Mouse (Mus musculus): ENCODE data around the gene Crybb1. TPM values are rescaled to one million over a fixed set of nuclear protein-coding genes. Genes with fewer than 3 reads are reported as not detected.

The Crybb1 gene
- total RNA-seq, 2 experiments from 2014 or later = not detected

GRCm38 (mm10) chr5:112296404-112297181, 41.0 kb downstream of the Crybb1 start:
- ATAC-seq (replicated peaks; ENCODE audit: low FRiP score, poor library complexity, severe bottlenecking) = no peak

- no peak for ATAC-seq (replicated peaks; ENCODE audit: low FRiP score, poor library complexity, severe bottlenecking)
Observed at GRCm38 (mm10) chr5:112297257-112297656, 41.6 kb downstream of the Crybb1 start.

GRCm38 (mm10) chr5:112298226-112298988, 42.8 kb downstream of the Crybb1 start:
- no peak for ATAC-seq (replicated peaks; ENCODE audit: low FRiP score, poor library complexity, severe bottlenecking)

GRCm38 (mm10) chr5:112299399-112299798, 43.8 kb downstream of the Crybb1 start:
- no peak for ATAC-seq (replicated peaks; ENCODE audit: low FRiP score, poor library complexity, severe bottlenecking)

GRCm38 (mm10) chr5:112300112-112300511, 44.5 kb downstream of the Crybb1 start:
- no peak for ATAC-seq (replicated peaks; ENCODE audit: low FRiP score, poor library complexity, severe bottlenecking)

- ATAC-seq (replicated peaks; ENCODE audit: low FRiP score, poor library complexity, severe bottlenecking) = no peak
Observed at GRCm38 (mm10) chr5:112300721-112301308, 45.2 kb downstream of the Crybb1 start.

- no peak for ATAC-seq (replicated peaks; ENCODE audit: low FRiP score, poor library complexity, severe bottlenecking)
Observed at GRCm38 (mm10) chr5:112301694-112302093, 46.1 kb downstream of the Crybb1 start.

- no peak for ATAC-seq (replicated peaks; ENCODE audit: low FRiP score, poor library complexity, severe bottlenecking)
Observed at GRCm38 (mm10) chr5:112302310-112302709, 46.7 kb downstream of the Crybb1 start.

GRCm38 (mm10) chr5:112305842-112306241, 50.2 kb downstream of the Crybb1 start:
- ATAC-seq (replicated peaks; ENCODE audit: low FRiP score, poor library complexity, severe bottlenecking) = no peak

GRCm38 (mm10) chr5:112313222-112313885, 57.7 kb downstream of the Crybb1 start:
- ATAC-seq (replicated peaks; ENCODE audit: low FRiP score, poor library complexity, severe bottlenecking) = no peak

- no peak for ATAC-seq (replicated peaks; ENCODE audit: low FRiP score, poor library complexity, severe bottlenecking)
Observed at GRCm38 (mm10) chr5:112316468-112316867, 60.9 kb downstream of the Crybb1 start.

GRCm38 (mm10) chr5:112317328-112317727, 61.7 kb downstream of the Crybb1 start:
- no peak for ATAC-seq (replicated peaks; ENCODE audit: low FRiP score, poor library complexity, severe bottlenecking)

Other genes with a start within 250 kb of the Crybb1 start
- gene Cryba4, start 3.3 kb upstream of the Crybb1 start, total RNA-seq (2015; ENCODE audit: low replicate concordance) = not detected in 2 replicates
- not detected in 2 replicates for gene Cryba4, start 3.3 kb upstream of the Crybb1 start, total RNA-seq (2017; ENCODE audit: low replicate concordance)
- gene Tpst2, start 20.9 kb downstream of the Crybb1 start, total RNA-seq (2015; ENCODE audit: low replicate concordance) = 3.4 and 6.5 TPM in 2 replicates
- 5.8 and 19.2 TPM in 2 replicates for gene Tpst2, start 20.9 kb downstream of the Crybb1 start, total RNA-seq (2017; ENCODE audit: low replicate concordance)
- gene Tfip11, start 70.5 kb downstream of the Crybb1 start, total RNA-seq (2015; ENCODE audit: low replicate concordance) = 6.3 and 8.6 TPM in 2 replicates
- gene Tfip11, start 70.5 kb downstream of the Crybb1 start, total RNA-seq (2017; ENCODE audit: low replicate concordance) = 10.5 and 25.9 TPM in 2 replicates
- 15.1 and 20.1 TPM in 2 replicates for gene Srrd, start 87.2 kb downstream of the Crybb1 start, total RNA-seq (2015; ENCODE audit: low replicate concordance)
- 0.38 and 6.2 TPM in 2 replicates for gene Srrd, start 87.2 kb downstream of the Crybb1 start, total RNA-seq (2017; ENCODE audit: low replicate concordance)
- gene Hps4, start 87.3 kb downstream of the Crybb1 start, total RNA-seq (2015; ENCODE audit: low replicate concordance) = 8.0 and 14.1 TPM in 2 replicates
- 0.64 and 1.9 TPM in 2 replicates for gene Hps4, start 87.3 kb downstream of the Crybb1 start, total RNA-seq (2017; ENCODE audit: low replicate concordance)
- gene Gm6583, start 100.2 kb downstream of the Crybb1 start, total RNA-seq (2015; ENCODE audit: low replicate concordance) = not detected in 2 replicates
- not detected in 2 replicates for gene Gm6583, start 100.2 kb downstream of the Crybb1 start, total RNA-seq (2017; ENCODE audit: low replicate concordance)
- not detected in 2 replicates for gene Asphd2, start 139.1 kb downstream of the Crybb1 start, total RNA-seq (2015; ENCODE audit: low replicate concordance)
- gene Asphd2, start 139.1 kb downstream of the Crybb1 start, total RNA-seq (2017; ENCODE audit: low replicate concordance) = not detected in 2 replicates
- not detected in 2 replicates for gene Gm6588, start 193.6 kb downstream of the Crybb1 start, total RNA-seq (2015; ENCODE audit: low replicate concordance)
- gene Gm6588, start 193.6 kb downstream of the Crybb1 start, total RNA-seq (2017; ENCODE audit: low replicate concordance) = not detected in 2 replicates